Comparison of ENCODE assay signal across 8 mouse cellular contexts in genomic region chr11:84871046-84871445, GRCm38 (mm10). TPM values are rescaled to one million over a fixed set of nuclear protein-coding genes. Genes with fewer than 3 reads are reported as not detected.
DNase-seq lines count a peak whose midpoint lies in the region; ATAC-seq and TF ChIP-seq lines count a peak whose summit lies in the region.

No protein-coding gene starts in this region.

- no peak for DNase-seq in heart, postnatal 36 days
- peak; percentile 53 for DNase-seq in embryonic facial prominence, embryonic 11.5 days (ENCODE audit: low spot score)
- DNase-seq in layer of hippocampus, postnatal 14 days (ENCODE audit: low spot score in 2 of 2) = no peak
- DNase-seq in gastrocnemius, adult 18-20 months (ENCODE audit: low spot score) = no peak

- H3K36me3 ChIP-seq in heart, embryonic 13.5 days = peaks cover 8% of the 10 kb centered on the region
- peaks cover 18% of the 10 kb centered on the region for H3K36me3 ChIP-seq in E14TG2a.4 (ENCODE audit: insufficient read depth, low read length)
- no peaks in the 10 kb centered on the region for H3K36me3 ChIP-seq in embryonic facial prominence, embryonic 11.5 days (replicated peaks; ENCODE audit: control insufficient read depth, insufficient read depth, low read depth, low read length)
- no peaks in the 10 kb centered on the region for H3K36me3 ChIP-seq in intestine, postnatal 0 days (ENCODE audit: control insufficient read depth, insufficient read depth)
- no peaks in the 10 kb centered on the region for H3K36me3 ChIP-seq in neural tube, embryonic 13.5 days

- WGBS in heart, embryonic 13.5 days = under 1% methylated on average over 10 of the region's 10 CpGs
- under 1% methylated on average over 10 of the region's 10 CpGs for WGBS in embryonic facial prominence, embryonic 11.5 days
- WGBS in intestine, postnatal 0 days = 0% methylated on average over 8 of the region's 10 CpGs
- under 1% methylated on average over 10 of the region's 10 CpGs for WGBS in neural tube, embryonic 13.5 days

- H3K4me2 ChIP-seq in heart, embryonic 13.5 days = peak overlapping the region; percentile 82
- H3K4me2 ChIP-seq in embryonic facial prominence, embryonic 11.5 days (ENCODE audit: low read depth, low read length) = peak overlapping the region; percentile 66
- peak overlapping the region; percentile 72 for H3K4me2 ChIP-seq in intestine, postnatal 0 days (replicated peaks; ENCODE audit: low read depth)
- peak overlapping the region; percentile 74 for H3K4me2 ChIP-seq in neural tube, embryonic 13.5 days

- H3K9ac ChIP-seq in heart, embryonic 13.5 days = peak overlapping the region; percentile 98
- peak overlapping the region; percentile 93 for H3K9ac ChIP-seq in embryonic facial prominence, embryonic 11.5 days (replicated peaks; ENCODE audit: low read length)
- H3K9ac ChIP-seq in intestine, postnatal 0 days (ENCODE audit: low read depth, low read length) = peak overlapping the region; percentile 87
- H3K9ac ChIP-seq in neural tube, embryonic 13.5 days = peak overlapping the region; percentile 95

- intact Hi-C loops in heart, postnatal 36 days (cut with DNase I) = loop anchor here (2.0 kb wide), 2 partner anchors 42 to 50 kb away; partner anchors contain the start of gene Dhrs11

- peak; percentile 34 for ATAC-seq in heart, embryonic 13.5 days (ENCODE audit: extremely low read depth, insufficient number of reproducible peaks, low FRiP score, low TSS enrichment)
- ATAC-seq in embryonic facial prominence, embryonic 11.5 days (replicated peaks; ENCODE audit: insufficient number of reproducible peaks, low FRiP score, low TSS enrichment, low read depth) = peak; percentile 41
- ATAC-seq in intestine, postnatal 0 days = peak; percentile 46
- ATAC-seq in neural tube, embryonic 13.5 days (ENCODE audit: low read depth) = peak; percentile 55

- no peaks in the 10 kb centered on the region for H3K9me3 ChIP-seq in heart, embryonic 13.5 days
- no peaks in the 10 kb centered on the region for H3K9me3 ChIP-seq in E14TG2a.4 (ENCODE audit: low read length)
- H3K9me3 ChIP-seq in embryonic facial prominence, embryonic 11.5 days (replicated peaks; ENCODE audit: control insufficient read depth, low read length) = no peaks in the 10 kb centered on the region
- H3K9me3 ChIP-seq in intestine, postnatal 0 days (ENCODE audit: control insufficient read depth) = no peaks in the 10 kb centered on the region
- H3K9me3 ChIP-seq in neural tube, embryonic 13.5 days = no peaks in the 10 kb centered on the region

- H3K27ac ChIP-seq in heart, embryonic 13.5 days (replicated peaks) = peak overlapping the region; percentile 99
- peak overlapping the region; percentile 96 for H3K27ac ChIP-seq in embryonic facial prominence, embryonic 11.5 days (replicated peaks; ENCODE audit: low read depth, low read length)
- H3K27ac ChIP-seq in intestine, postnatal 0 days (ENCODE audit: low read depth, low read length) = peak overlapping the region; percentile 100
- H3K27ac ChIP-seq in neural tube, embryonic 13.5 days (replicated peaks) = peak overlapping the region; percentile 98

- no peak for TF ChIP-seq CTCF in E14TG2a.4 (conservative IDR thresholded peaks at IDR 0.05; ENCODE audit: low read length)
- TF ChIP-seq CTCF in intestine, postnatal 0 days (IDR thresholded peaks at IDR 0.05; ENCODE audit: low read depth) = no peak

- peak overlapping the region; percentile 97 for H3K4me3 ChIP-seq in heart, embryonic 13.5 days
- peak overlapping the region; percentile 95 for H3K4me3 ChIP-seq in E14TG2a.4 (replicated peaks; ENCODE audit: low read length)
- peak overlapping the region; percentile 81 for H3K4me3 ChIP-seq in embryonic facial prominence, embryonic 11.5 days (ENCODE audit: low read depth, low read length)
- H3K4me3 ChIP-seq in intestine, postnatal 0 days (ENCODE audit: low read depth, low read length) = peak overlapping the region; percentile 68
- H3K4me3 ChIP-seq in neural tube, embryonic 13.5 days = peak overlapping the region; percentile 100

- no peaks in the 10 kb centered on the region for H3K27me3 ChIP-seq in heart, embryonic 13.5 days (replicated peaks)
- no peaks in the 10 kb centered on the region for H3K27me3 ChIP-seq in E14TG2a.4 (ENCODE audit: insufficient read depth, low read length)
- no peaks in the 10 kb centered on the region for H3K27me3 ChIP-seq in embryonic facial prominence, embryonic 11.5 days (ENCODE audit: control insufficient read depth, insufficient read depth, low read length)
- H3K27me3 ChIP-seq in intestine, postnatal 0 days (replicated peaks; ENCODE audit: control insufficient read depth, insufficient read depth, low read length) = no peaks in the 10 kb centered on the region
- H3K27me3 ChIP-seq in neural tube, embryonic 13.5 days = no peaks in the 10 kb centered on the region

- H3K4me1 ChIP-seq in heart, embryonic 13.5 days = peaks cover 27% of the 10 kb centered on the region
- H3K4me1 ChIP-seq in E14TG2a.4 (replicated peaks; ENCODE audit: low read depth, low read length) = peaks cover 38% of the 10 kb centered on the region
- H3K4me1 ChIP-seq in embryonic facial prominence, embryonic 11.5 days (ENCODE audit: control insufficient read depth, insufficient read depth, low read length) = no peaks in the 10 kb centered on the region
- H3K4me1 ChIP-seq in intestine, postnatal 0 days (replicated peaks; ENCODE audit: control insufficient read depth, insufficient read depth, low read length) = no peaks in the 10 kb centered on the region
- H3K4me1 ChIP-seq in neural tube, embryonic 13.5 days (replicated peaks) = peaks cover 38% of the 10 kb centered on the region

RNA-seq across cellular contexts. Expression of gene Ggnbp2, which starts 0.4 kb away (rescaled TPM):
- polyA plus RNA-seq in heart, embryonic 13.5 days (2015; fragmentation: Nextera tagmentation; extraction: Ambion mirVana) = 41.7 and 49.8 TPM in 2 replicates
- total RNA-seq in heart, postnatal 36 days (2021) = 10 to 100 TPM; 48.3 to 48.8 TPM
- polyA plus RNA-seq in embryonic facial prominence, embryonic 11.5 days (2014; fragmentation: Nextera tagmentation; extraction: Ambion mirVana) = 72.0 and 72.5 TPM in 2 replicates
- 75.0 and 89.9 TPM in 2 replicates for polyA plus RNA-seq in intestine, postnatal 0 days (2015; fragmentation: Nextera tagmentation; extraction: Ambion mirVana)
- 74.9 and 86.2 TPM in 2 replicates for polyA plus RNA-seq in neural tube, embryonic 13.5 days (2015; fragmentation: Nextera tagmentation; extraction: Ambion mirVana)
- total RNA-seq in layer of hippocampus, postnatal 14 days (2021) = 10 to 100 TPM; 77.0 to 79.0 TPM
- total RNA-seq in gastrocnemius, adult 18-20 months (2021) = 10 to 100 TPM; 31.6 to 32.4 TPM

RNA-seq across cellular contexts. Expression of gene Myo19, which starts 8.9 kb away (rescaled TPM):
- polyA plus RNA-seq in heart, embryonic 13.5 days (2015; fragmentation: Nextera tagmentation; extraction: Ambion mirVana) = 5.7 TPM in 2 replicates
- 1 to 10 TPM; 5.5 to 5.8 TPM for total RNA-seq in heart, postnatal 36 days (2021)
- 8.1 and 8.2 TPM in 2 replicates for polyA plus RNA-seq in embryonic facial prominence, embryonic 11.5 days (2014; fragmentation: Nextera tagmentation; extraction: Ambion mirVana)
- 3.6 and 3.9 TPM in 2 replicates for polyA plus RNA-seq in intestine, postnatal 0 days (2015; fragmentation: Nextera tagmentation; extraction: Ambion mirVana)
- polyA plus RNA-seq in neural tube, embryonic 13.5 days (2015; fragmentation: Nextera tagmentation; extraction: Ambion mirVana) = 5.9 and 6.1 TPM in 2 replicates
- total RNA-seq in layer of hippocampus, postnatal 14 days (2021) = 10 to 100 TPM; 10.1 to 12.2 TPM
- 1 to 10 TPM; 1.4 to 2.4 TPM for total RNA-seq in gastrocnemius, adult 18-20 months (2021)

RNA-seq across cellular contexts. Expression of gene Pigw, which starts 9.0 kb away (rescaled TPM):
- polyA plus RNA-seq in heart, embryonic 13.5 days (2015; fragmentation: Nextera tagmentation; extraction: Ambion mirVana) = 2.9 and 3.1 TPM in 2 replicates
- 1 to 10 TPM; 4.7 to 7.6 TPM for total RNA-seq in heart, postnatal 36 days (2021)
- polyA plus RNA-seq in embryonic facial prominence, embryonic 11.5 days (2014; fragmentation: Nextera tagmentation; extraction: Ambion mirVana) = 3.0 and 3.7 TPM in 2 replicates
- 1.3 and 1.5 TPM in 2 replicates for polyA plus RNA-seq in intestine, postnatal 0 days (2015; fragmentation: Nextera tagmentation; extraction: Ambion mirVana)
- polyA plus RNA-seq in neural tube, embryonic 13.5 days (2015; fragmentation: Nextera tagmentation; extraction: Ambion mirVana) = 2.5 and 2.6 TPM in 2 replicates
- total RNA-seq in layer of hippocampus, postnatal 14 days (2021) = 1 to 10 TPM; 7.3 to 8.7 TPM
- total RNA-seq in gastrocnemius, adult 18-20 months (2021) = 1 to 10 TPM; 3.8 to 5.9 TPM

RNA-seq across cellular contexts. Expression of gene Dhrs11, which starts 42.3 kb away (rescaled TPM):
- 31.6 and 34.0 TPM in 2 replicates for polyA plus RNA-seq in heart, embryonic 13.5 days (2015; fragmentation: Nextera tagmentation; extraction: Ambion mirVana)
- total RNA-seq in heart, postnatal 36 days (2021) = 100 to 1,000 TPM; 102 to 108 TPM
- polyA plus RNA-seq in embryonic facial prominence, embryonic 11.5 days (2014; fragmentation: Nextera tagmentation; extraction: Ambion mirVana) = 11.7 and 12.0 TPM in 2 replicates
- polyA plus RNA-seq in intestine, postnatal 0 days (2015; fragmentation: Nextera tagmentation; extraction: Ambion mirVana) = 129 and 141 TPM in 2 replicates
- polyA plus RNA-seq in neural tube, embryonic 13.5 days (2015; fragmentation: Nextera tagmentation; extraction: Ambion mirVana) = 7.5 and 7.8 TPM in 2 replicates
- 1 to 10 TPM; 7.1 to 7.4 TPM for total RNA-seq in layer of hippocampus, postnatal 14 days (2021)
- total RNA-seq in gastrocnemius, adult 18-20 months (2021) = 10 to 100 TPM; 25.5 to 31.0 TPM

RNA-seq across cellular contexts. Expression of gene Znhit3, which starts 45.1 kb away (rescaled TPM):
- 38.6 and 46.0 TPM in 2 replicates for polyA plus RNA-seq in heart, embryonic 13.5 days (2015; fragmentation: Nextera tagmentation; extraction: Ambion mirVana)
- 10 to 100 TPM in 1 of 2 experiments, 1 to 10 TPM in 1; 8.8 to 10.5 TPM for total RNA-seq in heart, postnatal 36 days (2021)
- 67.9 and 77.0 TPM in 2 replicates for polyA plus RNA-seq in embryonic facial prominence, embryonic 11.5 days (2014; fragmentation: Nextera tagmentation; extraction: Ambion mirVana)
- 22.6 and 23.5 TPM in 2 replicates for polyA plus RNA-seq in intestine, postnatal 0 days (2015; fragmentation: Nextera tagmentation; extraction: Ambion mirVana)
- polyA plus RNA-seq in neural tube, embryonic 13.5 days (2015; fragmentation: Nextera tagmentation; extraction: Ambion mirVana) = 65.4 and 68.0 TPM in 2 replicates
- total RNA-seq in layer of hippocampus, postnatal 14 days (2021) = 10 to 100 TPM; 27.0 to 29.6 TPM
- 10 to 100 TPM; 15.6 to 17.3 TPM for total RNA-seq in gastrocnemius, adult 18-20 months (2021)
